Comparison of ENCODE assay signal across 17 mouse cellular contexts in genomic region chr6:118302783-118303350, GRCm38 (mm10).
A peak's percentile ranks its signal among the peaks of the same experiment; 100 is the strongest.
DNase-seq lines count a peak whose midpoint lies in the region; ATAC-seq lines count a peak whose summit lies in the region.
"Had no signal": no experiment of that assay in that cellular context is flagged by ENCODE, and none has a peak within 500 bp of the region (broad histone marks: within the 10 kb centered on the region; RNA-seq: fewer than 3 reads in every experiment).

No protein-coding gene starts in this region.

- 0 out of 2 replicates have a peak, but pooled peaks have one; percentile 4 for ATAC-seq in forebrain, embryonic 14.5 days
- ATAC-seq in kidney, embryonic 16.5 days (ENCODE audit: low FRiP score, low TSS enrichment) = 0 out of 2 replicates have a peak, but pooled peaks have one; percentile 25
- ATAC-seq in megakaryocyte, adult 5-6 weeks (ENCODE audit: poor library complexity, severe bottlenecking) = peak; percentile 90
- ATAC-seq in erythroblast, adult 5-6 weeks (replicated peaks; ENCODE audit: low FRiP score, poor library complexity, severe bottlenecking) = no peak
- ATAC-seq: liver, embryonic 12.5 days; lung, postnatal 0 days had no signal

- no peak overlapping the region for H3K9ac ChIP-seq in forebrain, embryonic 14.5 days (ENCODE audit: low read length)
- H3K9ac ChIP-seq in kidney, embryonic 16.5 days (replicated peaks; ENCODE audit: low read length) = no peak overlapping the region
- H3K9ac ChIP-seq: heart, embryonic 15.5 days; liver, embryonic 12.5 days; midbrain, embryonic 13.5 days had no signal

- H3K4me1 ChIP-seq in forebrain, embryonic 14.5 days (ENCODE audit: control insufficient read depth, insufficient read depth, low read length) = peaks cover 10% of the 10 kb centered on the region; the same call in 1 of the 2 replicates
- H3K4me1 ChIP-seq in forebrain, embryonic 10.5 days = peaks cover 34% of the 10 kb centered on the region
- peaks cover 18% of the 10 kb centered on the region for H3K4me1 ChIP-seq in kidney, embryonic 16.5 days (ENCODE audit: insufficient read depth, low read length)
- H3K4me1 ChIP-seq: heart, embryonic 15.5 days; liver, embryonic 12.5 days had no signal

- H3K27me3 ChIP-seq in forebrain, embryonic 14.5 days (replicated peaks; ENCODE audit: control insufficient read depth, insufficient read depth, low read length) = no peaks in the 10 kb centered on the region
- peaks cover 76% of the 10 kb centered on the region for H3K27me3 ChIP-seq in forebrain, embryonic 10.5 days (ENCODE audit: poor library complexity, severe bottlenecking)
- H3K27me3 ChIP-seq in kidney, embryonic 16.5 days (ENCODE audit: insufficient read depth, low read length) = no peaks in the 10 kb centered on the region
- H3K27me3 ChIP-seq: heart, embryonic 15.5 days; liver, embryonic 12.5 days; midbrain, embryonic 13.5 days had no signal

- H3K36me3 ChIP-seq in forebrain, embryonic 14.5 days (ENCODE audit: control insufficient read depth, insufficient read depth, low read length) = no peaks in the 10 kb centered on the region
- no peaks in the 10 kb centered on the region for H3K36me3 ChIP-seq in forebrain, embryonic 10.5 days (replicated peaks)
- H3K36me3 ChIP-seq in kidney, embryonic 16.5 days (ENCODE audit: insufficient read depth, low read length) = no peaks in the 10 kb centered on the region
- H3K36me3 ChIP-seq: heart, embryonic 15.5 days; liver, embryonic 12.5 days; midbrain, embryonic 13.5 days had no signal

- no peak overlapping the region for H3K4me2 ChIP-seq in forebrain, embryonic 14.5 days (ENCODE audit: low read length)
- 0 out of 2 replicates have a peak overlapping the region, but pooled peaks have one; percentile 3 for H3K4me2 ChIP-seq in kidney, embryonic 16.5 days (replicated peaks; ENCODE audit: low read depth, low read length)
- H3K4me2 ChIP-seq: heart, embryonic 15.5 days; liver, embryonic 12.5 days; midbrain, embryonic 13.5 days had no signal

- 33% methylated on average over 7 of the region's 7 CpGs for WGBS in forebrain, embryonic 14.5 days
- WGBS in forebrain, embryonic 10.5 days = 50% methylated on average over 7 of the region's 7 CpGs
- WGBS in kidney, embryonic 16.5 days = 30% methylated on average over 7 of the region's 7 CpGs

- H3K9me3 ChIP-seq in forebrain, embryonic 14.5 days (replicated peaks; ENCODE audit: control insufficient read depth, low read length) = no peaks in the 10 kb centered on the region
- H3K9me3 ChIP-seq in forebrain, embryonic 10.5 days = no peaks in the 10 kb centered on the region
- no peaks in the 10 kb centered on the region for H3K9me3 ChIP-seq in kidney, embryonic 16.5 days (ENCODE audit: low read length)
- H3K9me3 ChIP-seq: heart, embryonic 15.5 days; liver, embryonic 12.5 days; midbrain, embryonic 13.5 days had no signal

- H3K27ac ChIP-seq in forebrain, embryonic 14.5 days (ENCODE audit: low read depth, low read length) = no peak overlapping the region
- H3K27ac ChIP-seq in forebrain, embryonic 10.5 days = no peak overlapping the region
- H3K27ac ChIP-seq in kidney, embryonic 16.5 days (ENCODE audit: low read length) = no peak overlapping the region
- H3K27ac ChIP-seq: heart, embryonic 15.5 days; liver, embryonic 12.5 days; midbrain, embryonic 13.5 days; stomach, postnatal 0 days had no signal

- no peak for DNase-seq in forebrain, embryonic 14.5 days (ENCODE audit: low spot score)
- no peak for DNase-seq in forebrain, embryonic 10.5 days (ENCODE audit: extremely low spot score, low spot score)
- no peak for DNase-seq in kidney, postnatal 14 days
- peak; percentile 9 for DNase-seq in c-Kit-positive CD71-negative TER-119-negative erythroid progenitor cells, embryonic 14.5 days (ENCODE audit: low read depth)
- no peak for DNase-seq in right cerebral cortex, postnatal 25 days
- DNase-seq: adrenal gland, postnatal 25 days; B cell, adult 2 months; left cerebral cortex, postnatal 4 days; thymus, postnatal 36 days had no signal

- H3K4me3 ChIP-seq in forebrain, embryonic 14.5 days (ENCODE audit: low read depth, low read length) = no peak overlapping the region
- H3K4me3 ChIP-seq in forebrain, embryonic 10.5 days = no peak overlapping the region
- no peak overlapping the region for H3K4me3 ChIP-seq in kidney, embryonic 16.5 days (ENCODE audit: low read length)
- H3K4me3 ChIP-seq: heart, embryonic 15.5 days; liver, embryonic 12.5 days; midbrain, embryonic 13.5 days had no signal
